ENCODE assay signal across 14 mouse cellular contexts in the genomic region with DNA sequence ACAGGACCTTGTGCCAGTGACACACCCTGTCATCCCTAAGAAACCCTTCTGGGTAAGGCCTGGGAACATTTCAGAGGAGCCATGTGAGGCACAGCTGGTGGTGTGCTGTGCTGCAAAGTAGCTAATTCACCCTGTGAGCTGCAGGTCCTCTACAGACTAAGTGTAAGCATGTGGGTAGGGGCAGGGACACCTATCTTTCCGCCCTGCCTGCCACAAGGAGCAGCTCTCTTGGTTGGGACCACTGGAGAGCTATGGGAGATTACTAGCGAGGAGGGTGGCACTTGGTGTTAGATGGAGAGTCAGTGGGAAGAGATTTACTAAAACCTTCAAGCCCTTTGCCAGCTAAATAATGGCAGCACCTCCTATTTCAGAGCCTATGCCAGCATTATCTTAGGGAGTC.
"Had no signal": no experiment of that assay in that cellular context is flagged by ENCODE, and none has a peak within 500 bp of the region (broad histone marks: within the 10 kb centered on the region; RNA-seq: fewer than 3 reads in every experiment).

No protein-coding gene starts in this region.

- H3K4me3 ChIP-seq: lung, embryonic 15.5 days; midbrain, embryonic 13.5 days; midbrain, embryonic 15.5 days; neural tube, embryonic 12.5 days; stomach, embryonic 15.5 days had no signal

- H3K4me1 ChIP-seq: midbrain, embryonic 13.5 days; midbrain, embryonic 15.5 days; neural tube, embryonic 12.5 days had no signal

- H3K9ac ChIP-seq: lung, embryonic 15.5 days; midbrain, embryonic 13.5 days; midbrain, embryonic 15.5 days; neural tube, embryonic 12.5 days; stomach, embryonic 15.5 days had no signal

- H3K9me3 ChIP-seq: lung, embryonic 15.5 days; megakaryocyte, embryonic 14.5 days; midbrain, embryonic 13.5 days; midbrain, embryonic 15.5 days; neural tube, embryonic 12.5 days; stomach, embryonic 15.5 days had no signal

- DNase-seq: lung, adult 2 months; lung, postnatal 14 days; lung, postnatal 36 days; right cerebral cortex, postnatal 14 days; thymus, adult 18-20 months; thymus, postnatal 14 days; thymus, postnatal 36 days had no signal

- H3K27ac ChIP-seq: lung, embryonic 15.5 days; macrophage; midbrain, embryonic 13.5 days; midbrain, embryonic 15.5 days; neural tube, embryonic 12.5 days; stomach, embryonic 15.5 days had no signal

- H3K27me3 ChIP-seq: lung, embryonic 15.5 days; midbrain, embryonic 13.5 days; midbrain, embryonic 15.5 days; neural tube, embryonic 12.5 days; stomach, embryonic 15.5 days had no signal
